Comparison of ENCODE assay signal across 17 mouse cellular contexts in the genomic region with DNA sequence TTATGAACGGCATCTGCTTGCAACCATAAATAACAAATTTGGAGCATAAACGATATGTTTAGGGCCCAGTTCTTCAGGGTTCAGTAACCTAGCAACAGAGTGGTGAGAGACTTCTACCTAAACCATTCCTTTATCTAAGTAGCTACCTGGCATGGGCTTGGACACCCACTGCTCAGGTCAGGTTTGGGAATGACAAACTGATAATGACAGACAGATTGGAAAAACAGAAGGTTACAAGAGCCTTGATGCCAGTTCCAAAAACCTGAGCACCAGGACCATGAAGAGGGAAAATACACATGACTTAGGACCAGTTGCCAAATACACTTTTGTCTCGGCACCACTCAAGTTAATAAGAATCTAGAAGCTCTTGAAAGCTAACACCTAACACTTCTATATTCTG.
A peak's percentile ranks its signal among the peaks of the same experiment; 100 is the strongest.
DNase-seq lines count a peak whose midpoint lies in the region; TF ChIP-seq lines count a peak whose summit lies in the region.
"Had no signal": no experiment of that assay in that cellular context is flagged by ENCODE, and none has a peak within 500 bp of the region (broad histone marks: within the 10 kb centered on the region; RNA-seq: fewer than 3 reads in every experiment).

No protein-coding gene starts in this region.

- no peaks in the 10 kb centered on the region for H3K36me3 ChIP-seq in myocyte (ENCODE audit: control insufficient read depth, insufficient read depth)
- H3K36me3 ChIP-seq: forebrain, embryonic 12.5 days; heart, embryonic 15.5 days; hindbrain, embryonic 15.5 days had no signal

- no peaks in the 10 kb centered on the region for H3K27me3 ChIP-seq in myocyte (ENCODE audit: control insufficient read depth, insufficient read depth, insufficient read length)
- H3K27me3 ChIP-seq: embryonic facial prominence, embryonic 13.5 days; forebrain, embryonic 12.5 days; heart, embryonic 15.5 days; hindbrain, embryonic 15.5 days had no signal

- peak overlapping the region; percentile 51 for H3K4me2 ChIP-seq in myocyte (ENCODE audit: low read depth)
- H3K4me2 ChIP-seq: embryonic facial prominence, embryonic 13.5 days; forebrain, embryonic 12.5 days; heart, embryonic 11.5 days; heart, embryonic 15.5 days; hindbrain, embryonic 15.5 days had no signal

- H3K4me3 ChIP-seq in myocyte = no peak overlapping the region
- H3K4me3 ChIP-seq: embryonic facial prominence, embryonic 13.5 days; forebrain, embryonic 12.5 days; heart, adult 2 months; heart, embryonic 15.5 days; hindbrain, embryonic 15.5 days had no signal

- no peak for TF ChIP-seq POLR2A in myocyte (IDR thresholded peaks at IDR 0.05; ENCODE audit: insufficient read length, low read depth)

- peak; percentile 71 for DNase-seq in heart, adult 11 months
- DNase-seq in heart, postnatal 25 days (ENCODE audit: low spot score) = no peak
- peak; percentile 55 to 66 for DNase-seq in cerebellum, adult 18-20 months
- DNase-seq in cerebellum, adult 9-11 months = peak; percentile 73
- DNase-seq in adrenal gland, postnatal 25 days = no peak
- no peak for DNase-seq in layer of hippocampus, adult 9-10 months (ENCODE audit: low spot score)
- DNase-seq in liver = no peak
- DNase-seq: adrenal gland, postnatal 10 days; gastrocnemius, postnatal 10 days; heart, adult 2 months; heart, postnatal 14 days had no signal

- intact Hi-C loops in heart, postnatal 25 days (cut with DNase I) = no loop called here

- H3K79me2 ChIP-seq in myocyte (ENCODE audit: control insufficient read depth, insufficient read depth) = no peaks in the 10 kb centered on the region

- H3ac ChIP-seq in myocyte (ENCODE audit: control insufficient read depth, insufficient read length) = no peak overlapping the region

TF ChIP-seq in myocyte, 11 proteins besides CTCF, POLR2A, EP300 and RAD21:
- TF ChIP-seq USF1 (IDR thresholded peaks at IDR 0.05; ENCODE audit: low read depth) = no peak
- no peak for TF ChIP-seq MAX (IDR thresholded peaks at IDR 0.05; ENCODE audit: low read depth)
- TF ChIP-seq MYOD1 (IDR thresholded peaks at IDR 0.05; ENCODE audit: control insufficient read depth in 1 of 3, insufficient read length in 2 of 3, low read depth in 2 of 3) = no peak
- TF ChIP-seq POLR2AphosphoS2 (IDR thresholded peaks at IDR 0.05; ENCODE audit: insufficient read length, low read depth) = no peak
- no peak for TF ChIP-seq CEBPB (IDR thresholded peaks at IDR 0.05; ENCODE audit: insufficient read depth, poor library complexity, severe bottlenecking)
- TF ChIP-seq TCF3 (IDR thresholded peaks at IDR 0.05; ENCODE audit: insufficient read length, low read depth) = no peak
- no peak for TF ChIP-seq SRF (IDR thresholded peaks at IDR 0.05; ENCODE audit: control insufficient read depth, insufficient read length, low read depth)
- no peak for TF ChIP-seq REST (IDR thresholded peaks at IDR 0.05; ENCODE audit: insufficient read depth, insufficient read length)
- TF ChIP-seq TCF12 (IDR thresholded peaks at IDR 0.05; ENCODE audit: insufficient read depth, poor library complexity, severe bottlenecking) = no peak
TF ChIP-seq in myocyte: peak in this region for 0.

Comparison
In these comparisons a context has a peak if more than half of its experiments do, and no peak if none do; other contexts are left out.
1. DNase-seq: peak in heart, adult 11 months (single experiment), cerebellum, adult 18-20 months (2 of 2) and cerebellum, adult 9-11 months (single experiment); none in heart, postnatal 25 days (single experiment), adrenal gland, postnatal 25 days (single experiment), layer of hippocampus, adult 9-10 months (single experiment) and liver (single experiment).